In genomic region chr16:17830385-17831178, GRCm38 (mm10) we compare ENCODE assay signal across 30 mouse cellular contexts. TPM values are rescaled to one million over a fixed set of nuclear protein-coding genes. Genes with fewer than 3 reads are reported as not detected.
DNase-seq lines count a peak whose midpoint lies in the region; ATAC-seq and TF ChIP-seq lines count a peak whose summit lies in the region.
"Had no signal": no experiment of that assay in that cellular context is flagged by ENCODE, and none has a peak within 500 bp of the region (broad histone marks: within the 10 kb centered on the region; RNA-seq: fewer than 3 reads in every experiment).

No protein-coding gene starts in this region.

- H3K9ac ChIP-seq in kidney, embryonic 16.5 days (replicated peaks; ENCODE audit: low read length): no peak overlapping the region
- H3K9ac ChIP-seq: embryonic facial prominence, embryonic 13.5 days; forebrain, embryonic 13.5 days; intestine, embryonic 15.5 days; limb, embryonic 15.5 days; liver, embryonic 14.5 days; midbrain, embryonic 15.5 days; neural tube, embryonic 13.5 days had no signal

- H3K27ac ChIP-seq in cerebellum, adult 2 months (ENCODE audit: insufficient read depth, low read length): no peak overlapping the region
- H3K27ac ChIP-seq in kidney, embryonic 16.5 days (ENCODE audit: low read length): no peak overlapping the region
- H3K27ac ChIP-seq in limb, embryonic 10.5 days: peak overlapping the region; percentile 70
- H3K27ac ChIP-seq: embryonic facial prominence, embryonic 13.5 days; forebrain, embryonic 13.5 days; gastrocnemius, adult 2 months; heart, embryonic 10.5 days; intestine, embryonic 15.5 days; layer of hippocampus, adult 2 months; limb, embryonic 15.5 days; liver, embryonic 14.5 days; midbrain, embryonic 15.5 days; neural tube, embryonic 13.5 days had no signal

- TF ChIP-seq CTCF in cerebellum, adult 2 months (IDR thresholded peaks at IDR 0.05; ENCODE audit: borderline replicate concordance, insufficient read depth, low read depth, low read length): no peak

- no peaks in the 10 kb centered on the region for H3K36me3 ChIP-seq in kidney, embryonic 16.5 days (ENCODE audit: insufficient read depth, low read length)
- H3K36me3 ChIP-seq in limb, embryonic 10.5 days: no peaks in the 10 kb centered on the region
- H3K36me3 ChIP-seq: embryonic facial prominence, embryonic 13.5 days; heart, embryonic 10.5 days; intestine, embryonic 15.5 days; limb, embryonic 15.5 days; midbrain, embryonic 15.5 days; neural tube, embryonic 13.5 days had no signal

- no peak overlapping the region for H3K4me3 ChIP-seq in cerebellum, adult 2 months (replicated peaks; ENCODE audit: insufficient read depth, low read depth, low read length)
- no peak overlapping the region for H3K4me3 ChIP-seq in kidney, embryonic 16.5 days (ENCODE audit: low read length)
- no peak overlapping the region for H3K4me3 ChIP-seq in limb, embryonic 10.5 days
- H3K4me3 ChIP-seq: embryonic facial prominence, embryonic 13.5 days; forebrain, embryonic 13.5 days; gastrocnemius, adult 2 months; heart, embryonic 10.5 days; intestine, embryonic 15.5 days; layer of hippocampus, adult 2 months; limb, embryonic 15.5 days; midbrain, embryonic 15.5 days; neural tube, embryonic 13.5 days had no signal

- TF ChIP-seq POLR2A in cerebellum, adult 2 months (IDR thresholded peaks at IDR 0.05; ENCODE audit: borderline replicate concordance, insufficient read depth, low read length): no peak

- WGBS in cerebellum, adult 2 months: 68% methylated on average over 10 of the region's 10 CpGs
- 64% methylated on average over 10 of the region's 10 CpGs for WGBS in kidney, embryonic 16.5 days
- WGBS in limb, embryonic 10.5 days: 69% methylated on average over 10 of the region's 10 CpGs

- H3K27me3 ChIP-seq in cerebellum, adult 2 months (ENCODE audit: control insufficient read depth, insufficient read depth, low read length): no peaks in the 10 kb centered on the region
- peaks cover 60% of the 10 kb centered on the region for H3K27me3 ChIP-seq in kidney, embryonic 16.5 days (ENCODE audit: insufficient read depth, low read length)
- H3K27me3 ChIP-seq in limb, embryonic 10.5 days (ENCODE audit: low read depth, poor library complexity, severe bottlenecking): peaks cover 66% of the 10 kb centered on the region

- H3K9me3 ChIP-seq in kidney, embryonic 16.5 days (ENCODE audit: low read length): no peaks in the 10 kb centered on the region
- H3K9me3 ChIP-seq in limb, embryonic 10.5 days (replicated peaks): no peaks in the 10 kb centered on the region
- H3K9me3 ChIP-seq: embryonic facial prominence, embryonic 13.5 days; forebrain, embryonic 13.5 days; heart, embryonic 10.5 days; intestine, embryonic 15.5 days; limb, embryonic 15.5 days; midbrain, embryonic 15.5 days; neural tube, embryonic 13.5 days had no signal

- peak; percentile 62 for DNase-seq in cerebellum, adult 9-11 months
- no peak for DNase-seq in cerebellum, adult 2 months
- peak; percentile 47 for DNase-seq in kidney, adult 18-20 months
- DNase-seq in limb, embryonic 10.5 days (ENCODE audit: low spot score): no peak
- DNase-seq: adrenal gland, postnatal 14 days; cerebellum, postnatal 14 days; gastrocnemius, adult 2 months; heart, postnatal 4 days; lung, postnatal 4 days; retina, postnatal 1 day; right cerebral cortex, postnatal 25 days; spleen, adult 18-20 months had no signal

- ATAC-seq in kidney, embryonic 16.5 days (ENCODE audit: low FRiP score, low TSS enrichment): peak; percentile 57; the same call in 1 of the 2 replicates
- no peak for ATAC-seq in frontal cortex, adult (ENCODE audit: low TSS enrichment)
- ATAC-seq in activated CD4-positive, CD25-positive, alpha-beta regulatory T cell, adult 4 months: no peak
- ATAC-seq: CD4-positive, CD25-positive, alpha-beta regulatory T cell, adult 4 months; forebrain, embryonic 13.5 days; hindbrain, embryonic 16.5 days; intestine, embryonic 15.5 days; midbrain, embryonic 15.5 days had no signal

- H3K4me1 ChIP-seq in cerebellum, adult 2 months (ENCODE audit: control insufficient read depth, insufficient read depth, low read length): peaks cover 21% of the 10 kb centered on the region
- peaks cover 4% of the 10 kb centered on the region for H3K4me1 ChIP-seq in kidney, embryonic 16.5 days (ENCODE audit: insufficient read depth, low read length)
- H3K4me1 ChIP-seq in limb, embryonic 10.5 days: peaks cover 81% of the 10 kb centered on the region

- H3K4me2 ChIP-seq in kidney, embryonic 16.5 days (replicated peaks; ENCODE audit: low read depth, low read length): no peak overlapping the region
- H3K4me2 ChIP-seq: embryonic facial prominence, embryonic 13.5 days; forebrain, embryonic 13.5 days; intestine, embryonic 15.5 days; limb, embryonic 15.5 days; midbrain, embryonic 15.5 days; neural tube, embryonic 13.5 days had no signal

RNA-seq across cellular contexts. Expression of gene B830017H08Rik, which starts 2.3 kb away (rescaled TPM):
- 4.3 and 4.7 TPM in 2 replicates for polyA plus RNA-seq in cerebellum, adult 2 months (2012; rRNA removed)
- 0.09 TPM in 1 of 2 replicates, not detected in the other for polyA plus RNA-seq in kidney, embryonic 16.5 days (2015; fragmentation: Nextera tagmentation; extraction: Ambion mirVana)
- 0.55 and 0.61 TPM in 2 replicates for polyA plus RNA-seq in limb, embryonic 10.5 days (2016; fragmentation: Nextera tagmentation; extraction: Ambion mirVana)
- not detected for polyA plus RNA-seq in activated CD4-positive, CD25-positive, alpha-beta regulatory T cell, adult 4 months (2017; shearing (Covaris generic))
- polyA plus RNA-seq: CD4-positive, CD25-positive, alpha-beta regulatory T cell, adult 4 months; gonadal fat pad, adult 2 months; heart, embryonic 10.5 days; heart, embryonic 16.5 days; intestine, embryonic 15.5 days; liver, embryonic 14.5 days; lung, embryonic 16.5 days; urinary bladder, adult 2 months had no signal

RNA-seq across cellular contexts. Expression of gene Car15, which starts 7.6 kb away (rescaled TPM):
- 48.4 and 58.9 TPM in 2 replicates for polyA plus RNA-seq in cerebellum, adult 2 months (2012; rRNA removed)
- 35.7 and 48.6 TPM in 2 replicates for polyA plus RNA-seq in kidney, embryonic 16.5 days (2015; fragmentation: Nextera tagmentation; extraction: Ambion mirVana)
- polyA plus RNA-seq in limb, embryonic 10.5 days (2016; fragmentation: Nextera tagmentation; extraction: Ambion mirVana): 2.5 and 3.4 TPM in 2 replicates
- 1 to 10 TPM; 2.7 to 3.3 TPM for polyA plus RNA-seq in activated CD4-positive, CD25-positive, alpha-beta regulatory T cell, adult 4 months (2017; shearing (Covaris generic))

RNA-seq across cellular contexts. Expression of gene Scarf2, which starts 33.5 kb away (rescaled TPM):
- 2.1 and 2.5 TPM in 2 replicates for polyA plus RNA-seq in cerebellum, adult 2 months (2012; rRNA removed)
- polyA plus RNA-seq in kidney, embryonic 16.5 days (2015; fragmentation: Nextera tagmentation; extraction: Ambion mirVana): 8.1 and 8.9 TPM in 2 replicates
- 16.8 and 24.5 TPM in 2 replicates for polyA plus RNA-seq in limb, embryonic 10.5 days (2016; fragmentation: Nextera tagmentation; extraction: Ambion mirVana)
- not detected for polyA plus RNA-seq in activated CD4-positive, CD25-positive, alpha-beta regulatory T cell, adult 4 months (2017; shearing (Covaris generic))
- polyA plus RNA-seq: CD4-positive, CD25-positive, alpha-beta regulatory T cell, adult 4 months had no signal

Comparison
In these comparisons a context has a peak if more than half of its experiments do, and no peak if none do; other contexts are left out.
1. DNase-seq: peak in cerebellum, adult 9-11 months (single experiment) and kidney, adult 18-20 months (single experiment); none in cerebellum, adult 2 months (0 of 2) and limb, embryonic 10.5 days (single experiment).